Mouse (Mus musculus) c-Kit-negative CD71-positive TER-119-positive erythroid progenitor cells, embryonic 14.5 days (primary cell): ENCODE results near the gene Runx1.

Experiments used
- DNase-seq: peaks from one replicate; pipeline ENCODE4 v3.0.0-alpha.2; 2013; ENCODE audit warnings: low read depth, low spot score

Gene Runx1

GRCm38 (mm10) chr16:92615234-92615799, 210.6 kb downstream of the Runx1 start:
- DNase-seq: no peak

DNA sequence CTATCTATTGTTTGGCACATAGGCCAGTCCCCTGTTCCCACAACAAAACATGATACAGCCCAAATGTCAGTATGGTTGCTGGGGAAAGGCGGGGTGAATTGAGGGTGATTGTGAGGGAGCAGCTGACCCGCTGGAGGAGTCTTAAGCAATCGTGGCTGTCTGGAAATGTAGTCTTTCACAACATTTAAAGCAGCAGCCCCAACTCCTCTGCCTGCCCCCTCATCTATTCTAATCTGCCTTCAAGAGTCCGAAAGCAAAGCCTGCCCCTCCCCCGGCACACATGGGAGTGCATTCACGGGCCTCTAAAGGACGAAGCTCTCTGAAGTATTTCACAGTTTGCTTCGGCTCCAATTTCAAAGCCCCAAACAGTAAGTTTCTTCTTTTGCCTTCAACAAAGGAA, 213.4 kb downstream of the Runx1 start:
- DNase-seq: no peak

GRCm38 (mm10) chr16:92611641-92612149, 214.3 kb downstream of the Runx1 start:
- no peak for DNase-seq

DNA sequence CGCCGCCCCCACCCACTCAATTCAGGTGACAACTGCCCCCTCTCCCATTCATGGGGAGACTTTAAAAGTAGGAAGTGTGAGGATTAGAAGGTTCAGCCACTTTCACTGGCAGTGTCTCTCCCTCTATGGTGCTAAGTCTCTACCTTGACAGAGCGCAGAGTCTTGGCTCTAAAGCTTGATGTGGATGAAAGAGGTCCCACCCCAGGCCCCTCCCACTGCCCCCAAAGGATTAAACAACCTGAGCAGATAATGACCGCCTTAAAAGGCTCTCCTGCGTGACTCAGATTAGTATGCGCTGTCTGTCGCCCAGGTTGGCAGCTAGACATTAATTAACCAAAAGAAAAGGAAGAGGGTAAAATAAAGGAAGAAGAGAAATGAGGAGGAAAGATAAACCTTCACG, 215.5 kb downstream of the Runx1 start:
- no peak for DNase-seq

DNA sequence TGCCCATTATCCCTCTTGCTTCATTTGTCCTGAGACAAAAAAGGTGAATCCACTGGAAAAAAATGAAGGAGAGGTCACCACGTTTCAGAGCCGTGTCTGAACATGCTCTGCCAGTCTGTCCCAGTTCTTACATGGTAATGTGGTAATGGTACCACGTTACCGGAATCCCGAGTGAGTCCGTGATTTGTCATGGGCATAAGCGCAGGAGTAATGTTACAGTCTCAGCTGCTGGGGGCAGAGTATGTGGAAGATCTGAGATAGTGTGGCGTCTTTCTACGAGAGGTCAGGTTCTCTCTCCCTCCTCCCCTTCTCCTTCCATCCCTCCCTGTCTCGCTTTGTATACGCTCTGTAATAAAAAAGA, 216.3 kb downstream of the Runx1 start:
- no peak for DNase-seq

DNA sequence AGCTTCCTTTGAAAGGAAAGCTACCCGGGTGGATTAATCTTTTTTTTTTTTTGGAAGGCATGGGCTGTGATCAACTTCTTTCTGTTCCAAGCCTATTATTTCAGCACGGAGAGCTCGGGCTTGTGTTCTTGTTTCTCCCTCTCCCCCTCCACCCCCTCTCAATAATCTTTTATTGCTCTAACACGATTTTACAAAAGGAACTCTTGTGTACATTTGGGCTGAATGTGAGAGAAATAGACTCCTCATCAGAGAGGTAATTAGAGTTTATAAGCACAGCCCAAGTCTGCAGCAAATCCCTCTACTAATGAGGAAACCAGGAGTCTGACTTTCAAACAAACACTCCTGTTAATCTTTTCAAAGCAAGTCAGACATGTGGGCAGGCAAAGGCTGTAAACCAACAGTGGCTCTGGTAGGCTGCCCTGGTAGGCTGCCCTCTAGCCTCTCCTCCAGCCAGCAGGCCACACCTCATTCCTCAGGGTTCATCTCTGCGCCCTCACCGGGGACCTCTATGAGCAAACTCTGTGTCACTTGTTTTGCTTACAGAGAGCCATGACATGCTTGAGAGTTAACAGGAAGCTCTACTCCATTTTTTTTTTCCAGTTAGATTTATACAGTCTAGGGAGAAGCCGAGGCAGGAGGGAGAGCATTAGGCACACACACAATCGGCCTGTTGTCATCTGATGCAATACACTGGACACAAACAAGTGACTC, 216.8 kb downstream of the Runx1 start:
- DNase-seq: no peak

- DNase-seq: no peak
These were observed 217.6 kb downstream of the Runx1 start for GRCm38 (mm10) chr16:92608180-92608960.

- no peak for DNase-seq
These were observed 219.4 kb downstream of the Runx1 start for GRCm38 (mm10) chr16:92606491-92606965.

GRCm38 (mm10) chr16:92605606-92606490, 220.1 kb downstream of the Runx1 start:
- DNase-seq: no peak

DNA sequence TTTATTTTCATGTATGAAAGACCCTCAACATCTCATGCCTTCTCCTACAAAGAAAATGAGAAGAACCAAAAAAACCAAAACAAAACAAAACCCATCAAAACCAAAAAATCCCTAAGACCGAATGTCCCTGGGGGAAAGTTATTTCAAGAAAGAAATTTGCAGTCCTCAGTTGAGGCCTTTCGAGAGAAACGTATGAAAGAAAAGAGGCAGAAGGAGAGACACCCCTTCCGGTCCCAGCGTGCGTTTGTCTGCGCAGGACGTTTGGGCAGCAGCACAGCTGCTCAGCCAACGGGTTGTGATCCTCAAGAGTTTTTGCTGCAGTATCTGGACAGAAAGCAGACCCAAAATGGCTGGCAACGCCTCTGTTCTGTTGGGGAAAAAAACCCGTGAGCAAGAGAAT, 223.4 kb downstream of the Runx1 start:
- no peak for DNase-seq

DNA sequence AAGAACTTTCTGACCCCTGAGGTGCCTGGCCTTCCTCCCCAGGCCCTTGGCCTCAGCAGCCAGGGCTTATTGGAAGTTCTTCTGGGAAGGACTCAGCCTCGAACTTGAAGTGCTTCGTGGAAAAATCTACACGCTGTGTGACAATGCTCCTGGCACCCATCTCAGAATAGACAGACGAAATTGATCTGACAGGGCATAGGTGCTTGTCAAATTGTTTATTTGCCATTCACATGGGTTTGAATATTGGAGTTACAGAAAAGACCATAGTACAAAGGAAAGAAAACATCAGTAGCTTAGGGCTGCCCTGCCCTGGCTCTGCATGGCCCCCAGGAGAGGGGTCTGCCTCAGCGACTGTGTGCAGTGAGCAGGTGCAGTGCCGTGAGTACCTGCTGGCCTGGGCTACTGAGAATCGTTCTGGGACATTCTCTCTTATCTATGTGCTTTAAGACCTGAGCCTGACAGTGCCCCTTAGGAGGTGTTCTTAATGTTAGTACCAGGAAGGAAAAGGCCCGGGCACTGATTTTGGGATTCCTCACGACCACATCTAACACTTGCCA, 224.6 kb downstream of the Runx1 start:
- no peak for DNase-seq

GRCm38 (mm10) chr16:92599451-92599850, 226.5 kb downstream of the Runx1 start:
- DNase-seq: no peak

- no peak for DNase-seq
These were observed 228.3 kb downstream of the Runx1 start for GRCm38 (mm10) chr16:92597655-92598054.

DNA sequence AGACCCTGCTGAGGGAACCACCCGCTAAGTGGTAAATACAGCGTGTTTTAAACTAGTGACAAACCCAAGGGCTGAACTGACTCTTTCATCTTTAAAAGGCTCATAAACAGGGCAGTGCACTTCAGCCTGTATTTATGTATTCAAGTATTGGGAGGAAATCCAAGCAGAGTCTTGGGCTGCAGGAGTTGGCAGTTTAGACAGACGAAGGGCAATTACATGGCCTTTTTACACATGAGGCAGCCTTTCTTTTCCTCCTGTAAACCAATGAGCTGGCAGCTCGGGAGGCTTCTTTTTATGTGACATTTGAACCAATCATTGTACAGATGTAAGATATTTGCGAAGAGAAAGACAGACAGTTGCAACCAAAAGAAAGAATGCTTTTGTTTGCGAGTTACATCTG, 233.7 kb downstream of the Runx1 start:
- DNase-seq: no peak

- DNase-seq: no peak
These were observed 234.2 kb downstream of the Runx1 start for GRCm38 (mm10) chr16:92591783-92592182.

GRCm38 (mm10) chr16:92587836-92588235, 238.1 kb downstream of the Runx1 start:
- DNase-seq: no peak

- DNase-seq: no peak
These were observed 244.2 kb downstream of the Runx1 start for GRCm38 (mm10) chr16:92581767-92582166.

- no peak for DNase-seq
These were observed 245.0 kb downstream of the Runx1 start for GRCm38 (mm10) chr16:92580981-92581380.

DNA sequence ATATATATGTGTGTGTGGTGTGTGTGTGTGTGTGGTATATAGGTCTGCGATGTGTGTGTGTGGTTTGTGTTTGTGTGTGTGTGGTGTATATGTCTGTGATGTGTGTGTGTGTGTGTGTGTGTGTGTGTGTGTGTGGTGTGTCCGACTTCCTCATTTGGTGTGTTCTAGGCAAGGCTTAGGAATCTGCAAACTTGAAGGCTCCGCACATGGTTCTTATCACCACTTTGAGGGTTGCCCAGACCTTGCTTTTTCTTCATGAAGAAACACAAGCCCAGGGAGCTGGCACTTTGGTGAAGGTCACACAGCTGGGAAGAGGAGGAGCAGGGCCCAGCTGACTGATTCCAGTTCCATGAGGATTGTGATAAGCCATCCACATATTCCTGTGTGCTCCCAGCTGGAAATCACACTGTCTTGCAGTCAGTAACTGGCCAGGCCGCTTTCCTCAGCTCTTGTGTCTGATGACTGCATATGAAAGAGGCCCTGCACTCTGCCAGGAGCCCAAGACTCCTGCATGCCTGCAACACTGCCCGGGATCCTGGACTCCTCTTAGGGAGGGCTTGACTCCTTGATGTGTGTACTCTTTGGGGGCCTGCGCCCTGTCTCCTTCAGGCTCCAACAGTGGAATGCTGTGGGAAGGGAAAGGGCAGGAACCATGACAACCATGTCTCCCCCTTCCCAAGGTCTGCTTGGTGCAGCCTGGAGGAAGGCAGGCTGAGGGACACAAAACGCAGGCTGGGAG, 246.9 kb downstream of the Runx1 start:
- DNase-seq: no peak

GRCm38 (mm10) chr16:92577381-92577780, 248.6 kb downstream of the Runx1 start:
- DNase-seq: no peak

- no peak for DNase-seq
These were observed 250.2 kb downstream of the Runx1 start for GRCm38 (mm10) chr16:92575792-92576191.
